ENCODE assay signal across 25 mouse cellular contexts in genomic region chr4:117467936-117468335, GRCm38 (mm10). TPM values are rescaled to one million over a fixed set of nuclear protein-coding genes. Genes with fewer than 3 reads are reported as not detected.
A peak's percentile ranks its signal among the peaks of the same experiment; 100 is the strongest.
DNase-seq lines count a peak whose midpoint lies in the region; ATAC-seq and TF ChIP-seq lines count a peak whose summit lies in the region.
"Had no signal": no experiment of that assay in that cellular context is flagged by ENCODE, and none has a peak within 500 bp of the region (broad histone marks: within the 10 kb centered on the region; RNA-seq: fewer than 3 reads in every experiment).

No protein-coding gene starts in this region.

- H3K4me3 ChIP-seq in heart, adult 2 months, result no peak overlapping the region
- H3K4me3 ChIP-seq in midbrain, embryonic 10.5 days, result no peak overlapping the region
- H3K4me3 ChIP-seq in midbrain, embryonic 14.5 days (replicated peaks; ENCODE audit: low read depth, low read length), result no peak overlapping the region
- H3K4me3 ChIP-seq in G1E (ENCODE audit: low read depth, low read length), result no peak overlapping the region
- H3K4me3 ChIP-seq: embryonic facial prominence, embryonic 13.5 days; embryonic facial prominence, embryonic 15.5 days; erythroblast, embryonic 14.5 days; forebrain, embryonic 10.5 days; forebrain, embryonic 12.5 days had no signal

- intact Hi-C loops in heart, adult 2 months (cut with DNase I), result no loop called here

- ATAC-seq in midbrain, embryonic 14.5 days (ENCODE audit: low FRiP score, low TSS enrichment), result no peak
- ATAC-seq in G1E (ENCODE audit: extremely low read depth, insufficient number of reproducible peaks, low FRiP score, poor library complexity, severe bottlenecking), result no peak
- ATAC-seq: CD4-positive, CD25-positive, alpha-beta regulatory T cell, adult 4 months; forebrain, embryonic 14.5 days; forebrain, embryonic 16.5 days had no signal

- H3K27ac ChIP-seq in heart, adult 2 months, result no peak overlapping the region
- peak overlapping the region; percentile 69 for H3K27ac ChIP-seq in midbrain, embryonic 10.5 days (replicated peaks)
- no peak overlapping the region for H3K27ac ChIP-seq in midbrain, embryonic 14.5 days (replicated peaks; ENCODE audit: low read depth, low read length)
- H3K27ac ChIP-seq: embryonic facial prominence, embryonic 13.5 days; embryonic facial prominence, embryonic 15.5 days; forebrain, embryonic 10.5 days; forebrain, embryonic 12.5 days had no signal

- TF ChIP-seq POLR2A in heart, adult 2 months (IDR thresholded peaks at IDR 0.05; ENCODE audit: insufficient read depth, low read depth, low read length), result no peak

- H3K9ac ChIP-seq in heart, adult 2 months (ENCODE audit: low read depth, low read length), result no peak overlapping the region
- no peak overlapping the region for H3K9ac ChIP-seq in midbrain, embryonic 14.5 days (replicated peaks; ENCODE audit: low read length)
- H3K9ac ChIP-seq: embryonic facial prominence, embryonic 13.5 days; embryonic facial prominence, embryonic 15.5 days; forebrain, embryonic 12.5 days had no signal

- no peaks in the 10 kb centered on the region for H3K79me2 ChIP-seq in heart, adult 2 months (replicated peaks; ENCODE audit: control insufficient read depth, insufficient read depth, low read length)

- peak; percentile 62 for DNase-seq in heart, adult 11 months
- DNase-seq in heart, adult 2 months, result no peak
- no peak for DNase-seq in midbrain, embryonic 10.5 days (ENCODE audit: low spot score)
- no peak for DNase-seq in midbrain, embryonic 14.5 days
- no peak for DNase-seq in G1E (ENCODE audit: low spot score)
- DNase-seq: adrenal gland, adult 2 months; adrenal gland, postnatal 10 days; adrenal gland, postnatal 25 days; B cell, adult 2 months; cerebellum, adult 11 months; cerebellum, adult 18-20 months; cerebellum, adult 8-10 months; cerebellum, adult 9-11 months; cerebellum, postnatal 14 days; cerebellum, postnatal 36 days; embryo, embryonic 11 days had no signal

- H3K9me3 ChIP-seq in midbrain, embryonic 10.5 days (replicated peaks), result no peaks in the 10 kb centered on the region
- H3K9me3 ChIP-seq in midbrain, embryonic 14.5 days (ENCODE audit: control insufficient read depth, low read length), result no peaks in the 10 kb centered on the region
- no peaks in the 10 kb centered on the region for H3K9me3 ChIP-seq in G1E (replicated peaks)
- H3K9me3 ChIP-seq: embryonic facial prominence, embryonic 13.5 days; embryonic facial prominence, embryonic 15.5 days; forebrain, embryonic 10.5 days; forebrain, embryonic 12.5 days had no signal

- no peaks in the 10 kb centered on the region for H3K36me3 ChIP-seq in heart, adult 2 months (ENCODE audit: control insufficient read depth, insufficient read depth, low read length)
- peaks cover 39% of the 10 kb centered on the region for H3K36me3 ChIP-seq in midbrain, embryonic 10.5 days
- H3K36me3 ChIP-seq in midbrain, embryonic 14.5 days (ENCODE audit: control insufficient read depth, insufficient read depth, low read length), result no peaks in the 10 kb centered on the region
- H3K36me3 ChIP-seq in G1E (replicated peaks), result no peaks in the 10 kb centered on the region
- H3K36me3 ChIP-seq: embryonic facial prominence, embryonic 13.5 days; embryonic facial prominence, embryonic 15.5 days; forebrain, embryonic 10.5 days; forebrain, embryonic 12.5 days had no signal

- H3K4me1 ChIP-seq in heart, adult 2 months (ENCODE audit: control insufficient read depth, insufficient read depth, low read length), result no peaks in the 10 kb centered on the region
- peaks cover 37% of the 10 kb centered on the region for H3K4me1 ChIP-seq in midbrain, embryonic 10.5 days
- peaks cover 10% of the 10 kb centered on the region for H3K4me1 ChIP-seq in midbrain, embryonic 14.5 days (ENCODE audit: control insufficient read depth, insufficient read depth, low read length)
- peaks cover 4% of the 10 kb centered on the region for H3K4me1 ChIP-seq in G1E (ENCODE audit: insufficient read depth, low read depth, low read length)
- H3K4me1 ChIP-seq: embryonic facial prominence, embryonic 13.5 days; embryonic facial prominence, embryonic 15.5 days had no signal

- H3K4me2 ChIP-seq in midbrain, embryonic 14.5 days (ENCODE audit: low read length), result no peak overlapping the region
- H3K4me2 ChIP-seq: embryonic facial prominence, embryonic 13.5 days; embryonic facial prominence, embryonic 15.5 days; forebrain, embryonic 12.5 days had no signal

- WGBS in heart, adult 2 months, result 81% methylated on average over 7 of the region's 7 CpGs
- WGBS in midbrain, embryonic 10.5 days, result 87% methylated on average over 7 of the region's 7 CpGs
- WGBS in midbrain, embryonic 14.5 days, result 84% methylated on average over 7 of the region's 7 CpGs

- TF ChIP-seq CTCF in heart, adult 2 months (IDR thresholded peaks at IDR 0.05), result no peak
- 0 out of 2 replicates have a peak, but pooled peaks have one; percentile 4 for TF ChIP-seq CTCF in G1E (IDR thresholded peaks at IDR 0.05; ENCODE audit: low read depth, low read length)

- no peak for TF ChIP-seq EP300 in heart, adult 2 months (IDR thresholded peaks at IDR 0.05; ENCODE audit: insufficient read depth, low read depth, low read length)

- no peaks in the 10 kb centered on the region for H3K27me3 ChIP-seq in heart, adult 2 months (ENCODE audit: control insufficient read depth, insufficient read depth, low read length)
- 0 out of 2 replicates have a peak, but pooled peaks cover 7% of the 10 kb centered on the region for H3K27me3 ChIP-seq in midbrain, embryonic 10.5 days (ENCODE audit: low read depth, poor library complexity, severe bottlenecking)
- H3K27me3 ChIP-seq in midbrain, embryonic 14.5 days (ENCODE audit: control insufficient read depth, insufficient read depth, low read length), result no peaks in the 10 kb centered on the region
- H3K27me3 ChIP-seq in G1E (ENCODE audit: insufficient read depth, low read length), result peaks cover 4% of the 10 kb centered on the region; the same call in 1 of the 2 replicates
- H3K27me3 ChIP-seq: CH12.LX; embryonic facial prominence, embryonic 13.5 days; embryonic facial prominence, embryonic 15.5 days had no signal

RNA-seq across cellular contexts. Expression of gene Rnf220, which starts 28.9 kb away (rescaled TPM):
- 10 to 100 TPM; 32.3 to 33.2 TPM for total RNA-seq in heart, adult 2 months (2021)
- polyA plus RNA-seq in heart, adult 2 months (2012; rRNA removed), result 41.4 and 58.5 TPM in 2 replicates
- polyA plus RNA-seq in midbrain, embryonic 10.5 days (2016; fragmentation: Nextera tagmentation; extraction: Ambion mirVana), result 102 and 111 TPM in 2 replicates
- polyA plus RNA-seq in midbrain, embryonic 14.5 days (2014; fragmentation: Nextera tagmentation; extraction: Ambion mirVana), result 103 and 110 TPM in 2 replicates
- total RNA-seq in G1E (2014; fragmentation: Nextera tagmentation) (73.8 and 87.7 TPM in 2 replicates), G1E (2017) (83.8 and 88.7 TPM in 2 replicates)
- 109 and 113 TPM in 2 replicates for polyA plus RNA-seq in G1E (2012)
